Mouse (Mus musculus) spleen, postnatal 4 days (tissue): ENCODE measurements around the gene Gtpbp1.

Experiments
- DNase-seq, 2 experiments: peaks; one replicate each; pipeline ENCODE4 v3.0.0; 2022; ENCODE audit warnings: low spot score in 2 of 2

Gene Gtpbp1

DNA sequence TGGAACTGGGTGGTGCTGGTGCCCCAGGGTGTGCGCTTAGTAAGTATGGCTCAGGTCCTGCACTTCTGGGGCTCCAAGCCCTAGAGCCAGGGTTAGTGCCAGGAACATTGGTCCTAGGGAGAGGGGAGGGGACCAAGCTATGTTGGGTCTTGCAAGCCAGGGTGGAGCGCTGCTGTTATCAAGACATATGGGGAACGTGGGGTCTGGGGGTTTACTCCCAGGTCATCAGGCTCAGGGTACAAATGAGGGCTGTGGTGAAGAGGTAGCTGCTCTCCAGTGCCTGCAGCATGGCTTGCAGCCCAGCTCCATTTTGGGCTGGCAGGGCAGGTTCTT is 62.7 kb downstream of the Gtpbp1 start:
- DNase-seq: no peak

- no peak for DNase-seq
These were observed 63.2 kb downstream of the Gtpbp1 start for GRCm38 (mm10) chr15:79753873-79754272.

DNA sequence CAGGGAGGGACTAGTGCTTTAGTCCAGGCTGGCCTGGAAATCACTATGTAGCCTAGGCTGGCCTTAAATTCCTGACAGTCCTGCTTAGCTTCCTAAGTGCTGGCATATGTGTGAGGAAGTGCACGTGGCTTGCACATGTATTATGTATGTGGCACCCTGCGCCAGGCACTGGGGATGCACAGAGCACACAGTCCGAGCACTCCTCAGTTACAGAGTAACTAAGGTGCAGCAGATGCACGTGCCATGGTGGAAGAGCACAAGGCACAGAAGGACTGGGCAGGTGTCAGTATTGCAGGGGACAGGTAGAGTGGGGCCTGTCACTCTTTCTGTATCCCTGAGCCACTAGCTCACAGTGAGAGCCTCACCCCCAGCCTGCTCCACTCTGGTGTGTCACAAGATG is 64.5 kb downstream of the Gtpbp1 start:
- DNase-seq: no peak

- no peak for DNase-seq
These were observed 65.5 kb downstream of the Gtpbp1 start for GRCm38 (mm10) chr15:79755977-79756625.

DNA sequence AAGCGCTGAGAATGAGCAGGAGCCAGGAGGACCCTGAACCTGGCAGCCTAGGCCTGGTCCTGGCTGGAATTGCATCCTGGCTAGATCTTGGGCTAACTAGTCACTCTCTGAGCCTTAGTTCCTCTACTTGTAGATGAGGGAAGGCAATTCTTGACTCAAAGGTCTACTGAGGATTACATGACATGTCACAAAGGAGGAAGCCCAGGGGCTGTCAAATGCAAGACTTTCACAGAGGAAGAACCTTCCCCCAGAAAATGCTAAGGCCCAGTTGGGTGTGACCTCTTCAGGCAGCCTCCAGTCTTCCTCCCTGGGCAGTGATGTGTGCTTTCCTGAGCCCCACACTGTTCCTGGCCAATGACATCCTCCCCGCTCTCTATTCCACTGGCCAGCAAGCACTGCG is 66.5 kb downstream of the Gtpbp1 start:
- DNase-seq: no peak

DNA sequence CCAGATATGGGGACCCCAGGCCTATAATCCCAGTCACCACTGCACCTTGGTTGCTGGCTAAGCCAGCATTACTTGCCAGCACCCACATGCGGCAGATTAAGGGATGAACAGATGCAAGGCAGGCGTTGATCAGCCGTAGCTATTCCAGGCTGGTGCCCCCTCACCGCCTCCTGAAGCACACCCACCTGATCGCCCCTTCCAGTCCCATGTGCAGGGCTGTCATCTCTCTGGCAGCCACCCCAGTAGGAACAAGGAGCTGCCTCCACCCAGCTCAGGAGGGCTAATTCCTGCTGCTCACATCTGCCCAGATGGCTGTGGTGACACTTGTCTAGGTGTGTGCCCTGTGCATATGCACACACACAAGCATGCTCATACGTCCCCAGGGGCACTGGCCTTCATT is 70.3 kb downstream of the Gtpbp1 start:
- DNase-seq: no peak

GRCm38 (mm10) chr15:79763001-79763400 is 72.4 kb downstream of the Gtpbp1 start:
- no peak for DNase-seq

DNA sequence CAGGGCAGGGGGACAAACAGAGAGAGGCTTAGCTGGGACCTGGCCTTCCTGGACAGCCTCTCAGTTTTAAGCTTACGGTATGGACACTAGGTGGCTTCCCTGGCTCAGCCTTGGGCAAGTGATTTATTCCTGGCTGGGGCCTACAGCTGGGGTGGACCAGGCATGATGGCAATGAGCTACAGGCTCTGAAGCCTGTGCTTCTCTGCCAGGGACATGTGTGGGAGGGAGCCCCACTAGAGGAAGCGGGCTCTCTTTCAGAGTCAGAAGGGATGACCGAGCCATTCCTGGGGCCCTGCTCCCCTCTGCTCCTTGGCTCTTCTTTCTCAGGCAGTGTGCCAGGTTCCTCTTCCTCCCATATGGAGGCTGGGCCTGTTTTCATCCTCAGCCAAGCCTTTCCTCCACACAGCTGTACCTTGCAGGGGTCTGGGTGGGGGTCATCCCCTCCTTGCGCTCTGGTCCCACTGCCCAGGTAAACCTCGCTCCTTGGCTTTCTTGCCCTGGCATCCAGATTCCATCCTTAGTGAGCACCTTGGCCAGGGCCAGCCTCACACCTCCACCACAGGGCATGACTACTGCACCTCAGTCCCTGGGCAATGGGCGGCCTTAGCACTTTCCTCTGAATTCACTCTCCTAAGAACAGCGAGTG is 73.1 kb downstream of the Gtpbp1 start:
- DNase-seq: no peak

GRCm38 (mm10) chr15:79764539-79765267 is 74.1 kb downstream of the Gtpbp1 start:
- DNase-seq: no peak

- no peak for DNase-seq
These were observed 74.7 kb downstream of the Gtpbp1 start for GRCm38 (mm10) chr15:79765361-79765760.

DNA sequence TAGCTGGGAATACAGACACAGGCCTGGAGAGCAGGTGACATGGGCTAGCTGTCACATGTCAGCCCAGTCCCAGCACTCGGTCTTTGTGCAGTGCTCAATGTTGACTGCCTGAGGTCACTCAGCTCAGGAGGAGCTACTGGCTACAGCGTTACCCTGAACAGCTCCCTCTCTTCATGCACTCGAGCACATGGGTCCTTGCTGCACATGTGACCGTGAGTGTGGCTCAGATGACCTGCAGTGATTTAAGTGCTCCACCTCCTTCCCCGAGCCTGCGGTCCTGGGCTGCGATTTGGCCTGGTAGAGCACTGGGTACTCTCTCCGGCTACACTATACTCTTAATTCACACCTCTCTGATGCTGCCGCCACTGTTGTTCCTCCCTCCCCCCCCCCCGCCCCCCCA is 75.5 kb downstream of the Gtpbp1 start:
- DNase-seq: no peak

GRCm38 (mm10) chr15:79766586-79767071 is 76.0 kb downstream of the Gtpbp1 start:
- no peak for DNase-seq

- DNase-seq: no peak
These were observed 76.8 kb downstream of the Gtpbp1 start for GRCm38 (mm10) chr15:79767327-79767961.

DNA sequence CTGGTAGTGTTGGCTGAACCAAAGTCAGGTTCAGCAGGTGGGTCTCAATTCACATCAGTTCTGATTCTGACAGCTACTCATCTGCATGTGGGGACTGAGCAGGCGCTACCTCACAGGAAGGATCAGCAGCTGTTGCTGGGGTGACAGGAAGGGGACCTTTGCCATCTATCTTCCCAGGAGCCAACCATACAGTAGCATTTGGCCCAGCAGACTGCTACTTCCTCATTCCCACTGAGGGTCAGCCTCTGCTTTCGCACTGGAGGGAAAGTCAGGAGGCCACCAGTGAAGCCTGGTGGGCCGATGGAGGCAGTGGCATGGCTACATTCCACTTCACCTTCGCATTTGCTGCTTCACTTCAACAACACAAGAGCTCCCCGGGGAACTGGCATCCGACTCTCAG is 77.7 kb downstream of the Gtpbp1 start:
- no peak for DNase-seq

DNA sequence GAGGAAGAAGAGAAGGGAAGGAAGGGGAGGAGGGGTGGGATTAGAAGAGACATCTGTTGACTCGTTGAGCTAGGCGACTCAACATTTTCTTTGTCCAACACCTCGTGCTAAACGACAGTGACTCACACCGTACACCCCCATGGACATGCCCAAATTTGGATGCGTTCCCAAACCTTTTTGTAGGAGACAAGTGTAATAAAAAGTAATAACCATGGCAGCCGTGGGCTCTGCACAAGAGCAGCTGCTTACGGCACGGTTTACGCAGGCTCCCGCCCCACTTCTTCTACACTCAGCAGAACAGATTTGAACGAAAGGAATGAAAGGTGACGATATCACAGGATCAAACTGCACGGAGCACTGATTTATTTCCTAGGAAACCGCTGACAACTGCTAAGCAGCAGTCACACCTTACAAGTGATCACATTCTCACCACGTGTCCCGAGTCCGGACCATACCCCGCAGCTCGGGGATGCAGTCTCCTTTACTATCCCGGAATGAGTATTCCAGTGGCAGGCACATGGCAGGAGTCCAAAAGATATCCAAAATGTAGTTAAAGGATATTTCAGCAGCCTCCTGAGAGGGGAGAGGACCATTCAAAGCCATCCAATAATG is 80.1 kb downstream of the Gtpbp1 start:
- no peak for DNase-seq
